Mouse (Mus musculus) heart, embryonic 11.5 days (tissue): Measurements from ENCODE around the gene Pla1a. TPM values are rescaled to one million over a fixed set of nuclear protein-coding genes. Genes with fewer than 3 reads are reported as not detected.

ENCODE experiments used
- ATAC-seq: fragments of 200-750 bp; cut with Nextera tagmentation; replicated peaks from 2 replicates; pipeline ENCODE4 v1.8.0; 2017; ENCODE audit warnings: moderate library complexity; ENCODE audit not compliant: insufficient number of reproducible peaks, low FRiP score, low TSS enrichment
- H3K27ac ChIP-seq: fragments of 300-500 bp; sonication (generic); 2 replicates; pipeline ENCODE4 v1.5.1; 2014; ENCODE audit warnings: mild to moderate bottlenecking, low read depth, low read length
- H3K27me3 ChIP-seq: fragments of 300-500 bp; sonication (generic); 2 replicates; pipeline ENCODE4 v1.6.1; 2014; ENCODE audit warnings: mild to moderate bottlenecking, low read length, mixed read lengths; ENCODE audit not compliant: control insufficient read depth, insufficient read depth
- H3K36me3 ChIP-seq: fragments of 300-500 bp; sonication (generic); 2 replicates; pipeline ENCODE4 v1.6.1; 2014; ENCODE audit warnings: mild to moderate bottlenecking, low read length, moderate library complexity, mixed read lengths; ENCODE audit not compliant: control insufficient read depth, insufficient read depth
- H3K4me1 ChIP-seq: fragments of 300-500 bp; sonication (generic); 2 replicates; pipeline ENCODE4 v1.6.1; 2014; ENCODE audit warnings: low read length; ENCODE audit not compliant: control insufficient read depth, insufficient read depth
- H3K4me2 ChIP-seq: fragments of 300-500 bp; sonication (generic); 2 replicates; pipeline ENCODE4 v1.6.1; 2014; ENCODE audit warnings: mild to moderate bottlenecking, moderate library complexity
- H3K4me3 ChIP-seq: fragments of 300-500 bp; sonication (generic); 2 replicates; pipeline ENCODE4 v1.5.1; 2014; ENCODE audit warnings: low read depth, low read length
- H3K9ac ChIP-seq: fragments of 300-500 bp; sonication (generic); 2 replicates; pipeline ENCODE4 v1.6.1; 2014; ENCODE audit warnings: mild to moderate bottlenecking, low read depth, low read length, moderate library complexity
- H3K9me3 ChIP-seq: fragments of 300-500 bp; sonication (generic); replicated peaks from 2 replicates; pipeline ENCODE4 v1.6.1; 2016; ENCODE audit warnings: low read length; ENCODE audit not compliant: control insufficient read depth
- WGBS: fragments of 180-500 bp; shearing (Covaris S2); extraction: QIAGEN DNeasy Blood & Tissue Kit; methylation state at CpG from one replicate; pipeline ENCODE4 v1.1.7; 2014; ENCODE audit not compliant: insufficient replicate concordance; 5-methylcytosine and 5-hydroxymethylcytosine counted together
- polyA plus RNA-seq: library from polyadenylated mRNA; unstranded; fragments of >200 nt; fragmentation: Nextera tagmentation; extraction: Ambion mirVana; gene quantifications from 2 replicates; pipeline ENCODE4 v1.2.1, GENCODE M21; 2014

Gene Pla1a
- polyA plus RNA-seq, 1 experiment from 2014 or later = 0.43 TPM

DNA sequence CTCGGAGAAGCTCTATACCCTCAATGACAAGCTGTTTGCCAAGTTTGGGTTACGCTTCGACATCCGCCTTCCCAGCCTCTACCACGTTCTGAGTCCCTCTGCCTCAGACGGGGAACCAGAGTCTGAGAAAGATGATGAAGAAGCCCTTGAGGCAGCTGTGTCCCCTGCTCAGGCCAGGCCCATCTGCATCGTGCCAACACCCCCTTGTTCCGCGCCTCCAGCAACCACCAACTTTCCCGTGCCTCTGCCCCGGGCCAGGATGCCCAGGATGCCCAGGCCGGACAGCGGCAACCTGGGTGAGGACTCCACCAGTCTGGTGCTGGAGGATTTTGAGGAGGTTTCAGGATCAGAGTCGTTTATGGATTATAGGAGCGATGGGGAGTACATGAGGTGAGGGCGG is 59.0 kb downstream of the Pla1a start:
- peak overlapping the region; percentile 51 for H3K4me2 ChIP-seq
- H3K4me1 ChIP-seq = peaks cover 56% of the 10 kb centered on the region
- H3K9ac ChIP-seq = no peak overlapping the region
- no peak overlapping the region for H3K27ac ChIP-seq
- no peak for ATAC-seq
- H3K36me3 ChIP-seq = peaks cover 8% of the 10 kb centered on the region
- H3K27me3 ChIP-seq = no peaks in the 10 kb centered on the region
- peak overlapping the region; percentile 11; the same call in 1 of the 2 replicates for H3K4me3 ChIP-seq
- no peaks in the 10 kb centered on the region for H3K9me3 ChIP-seq
- 79% methylated on average over 16 of the region's 16 CpGs for WGBS

DNA sequence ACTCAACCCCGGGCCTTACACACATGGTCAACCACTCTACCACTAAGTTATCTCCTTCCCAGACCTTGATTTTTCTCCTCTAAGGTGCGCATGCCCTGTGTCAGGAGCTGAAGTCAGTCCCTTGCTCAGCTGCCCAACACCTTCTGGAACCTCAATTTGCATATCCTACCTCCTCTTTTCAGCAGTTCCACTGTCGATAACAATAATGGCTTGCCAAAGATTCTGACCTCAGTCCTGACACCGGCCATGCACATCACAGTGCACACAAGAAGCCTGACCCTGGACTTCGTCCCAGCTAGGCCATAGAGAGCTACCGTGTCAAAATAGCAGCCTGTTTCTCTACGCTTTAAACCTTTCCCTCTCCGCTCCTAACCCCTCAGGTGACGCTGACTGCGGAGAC is 59.5 kb downstream of the Pla1a start:
- WGBS = 67% methylated on average over 10 of the region's 10 CpGs
- Histone ChIP-seq H3K9me3 (no peaks in the 10 kb centered on the region), H3K4me1 (peaks cover 58% of the 10 kb centered on the region), H3K9ac (no peak overlapping the region), H3K4me3 (no peak overlapping the region), H3K27me3 (no peaks in the 10 kb centered on the region), H3K4me2 (peak overlapping the region; percentile 43; the same call in 1 of the 2 replicates), H3K36me3 (peaks cover 8% of the 10 kb centered on the region), H3K27ac (no peak overlapping the region)
- no peak for ATAC-seq

DNA sequence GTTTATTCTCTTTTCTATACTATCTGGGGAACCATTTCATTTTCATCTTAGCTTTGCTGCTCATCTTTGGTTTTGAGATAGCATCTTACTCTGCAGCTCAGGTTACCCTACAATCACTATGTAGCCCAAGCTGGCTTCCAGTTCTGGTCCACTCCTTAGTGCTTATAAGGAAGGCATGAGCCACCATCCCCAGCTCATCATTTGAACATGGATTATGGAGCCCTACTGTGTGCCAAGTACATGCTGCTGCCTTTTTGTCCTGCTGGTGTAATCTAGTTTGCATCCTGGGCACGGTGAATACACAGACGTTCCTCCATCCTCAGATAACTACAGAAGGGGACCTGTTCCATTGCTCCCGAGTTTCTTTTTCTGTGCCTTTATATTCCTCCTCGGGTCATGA is 60.1 kb downstream of the Pla1a start:
- H3K9me3 ChIP-seq = no peaks in the 10 kb centered on the region

DNA sequence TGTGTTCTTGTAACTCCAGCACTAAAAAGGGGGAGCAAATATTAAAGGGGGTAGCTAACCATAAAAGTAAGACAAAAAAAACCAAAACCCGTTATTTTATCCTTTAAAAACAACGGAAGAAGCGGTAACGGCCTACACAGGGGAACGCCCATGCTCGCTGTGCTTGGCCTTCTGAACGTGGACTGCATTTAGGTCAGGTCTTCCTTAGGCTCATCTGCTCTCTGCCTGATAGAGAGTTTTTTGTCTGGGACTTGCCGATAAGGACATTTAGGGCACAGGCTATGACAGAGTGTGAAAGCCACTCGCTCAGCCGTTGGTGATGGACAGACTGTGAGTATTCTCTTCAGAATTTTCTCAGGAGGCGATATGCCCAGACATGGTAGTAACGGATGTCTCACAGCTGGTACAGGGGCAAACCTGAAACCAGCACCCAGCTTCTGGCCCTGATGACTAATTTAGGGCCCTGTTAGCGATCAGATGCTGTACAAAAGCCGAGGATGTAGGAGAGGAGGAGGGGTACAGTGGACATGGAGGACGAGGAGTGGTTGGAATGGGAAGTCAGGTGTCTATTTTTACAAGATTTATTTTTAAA is 61.1 kb downstream of the Pla1a start:
- H3K27ac ChIP-seq = peak overlapping the region; percentile 77
- WGBS = 59% methylated on average over 15 of the region's 15 CpGs
- H3K27me3 ChIP-seq = no peaks in the 10 kb centered on the region
- H3K9ac ChIP-seq = peak overlapping the region; percentile 1
- peak; percentile 85 for ATAC-seq
- peaks cover 5% of the 10 kb centered on the region for H3K36me3 ChIP-seq
- H3K9me3 ChIP-seq = no peaks in the 10 kb centered on the region
- peak overlapping the region; percentile 43 for H3K4me2 ChIP-seq
- H3K4me1 ChIP-seq = peaks cover 60% of the 10 kb centered on the region
- H3K4me3 ChIP-seq = peak overlapping the region; percentile 10

More for the DNA sequence above, 60.1 kb downstream of the Pla1a start:
- peaks cover 60% of the 10 kb centered on the region for H3K4me1 ChIP-seq
- peak overlapping the region; percentile 43 for H3K4me2 ChIP-seq
- no peak overlapping the region for H3K9ac ChIP-seq
- peak overlapping the region; percentile 0; the same call in 1 of the 2 replicates for H3K27ac ChIP-seq
- no peaks in the 10 kb centered on the region for H3K27me3 ChIP-seq
- H3K4me3 ChIP-seq = peak overlapping the region; percentile 11; the same call in 1 of the 2 replicates
- no peak for ATAC-seq
- peaks cover 8% of the 10 kb centered on the region for H3K36me3 ChIP-seq
- WGBS = 78% methylated on average over 4 of the region's 4 CpGs

DNA sequence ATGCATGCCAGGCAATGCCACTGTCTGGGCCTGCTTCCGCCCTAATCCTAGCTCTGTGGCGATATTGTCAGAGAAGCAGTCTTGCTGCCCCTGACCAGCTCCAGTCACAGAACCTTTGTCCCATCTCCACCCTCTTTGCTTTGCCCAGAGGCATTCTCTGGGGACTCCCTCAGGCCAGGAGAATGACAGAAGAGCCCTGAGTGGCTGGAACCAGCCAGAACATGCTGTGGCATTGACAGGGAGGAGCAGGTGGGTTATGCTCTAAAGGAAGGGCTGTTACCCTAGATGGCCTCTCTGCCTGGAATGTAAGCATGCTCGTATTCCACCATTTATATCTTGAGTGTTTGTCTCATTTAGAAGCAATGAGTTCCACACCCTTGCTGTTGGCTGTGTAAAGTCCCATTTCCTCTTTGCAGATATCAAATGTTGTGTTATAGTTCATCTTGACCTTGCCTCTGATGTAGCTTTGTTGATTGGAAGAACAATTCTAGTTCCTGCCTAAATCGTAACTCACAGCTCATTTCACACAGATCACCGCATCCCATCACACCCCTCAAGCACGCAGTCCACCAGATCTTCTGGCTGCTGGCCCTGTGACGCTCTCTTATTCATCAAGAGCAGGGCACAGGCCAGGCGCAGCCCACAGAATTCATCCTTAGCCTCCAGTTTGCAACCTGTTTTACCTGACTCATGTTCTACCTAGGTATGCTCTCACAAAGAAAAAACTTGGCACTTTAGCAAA is 62.1 kb downstream of the Pla1a start:
- Histone ChIP-seq H3K9ac (peak overlapping the region; percentile 17; the same call in 1 of the 2 replicates), H3K27me3 (no peaks in the 10 kb centered on the region), H3K36me3 (peaks cover 5% of the 10 kb centered on the region), H3K4me2 (no peak overlapping the region), H3K27ac (peak overlapping the region; percentile 77), H3K4me3 (no peak overlapping the region), H3K9me3 (no peaks in the 10 kb centered on the region), H3K4me1 (peaks cover 52% of the 10 kb centered on the region)
- WGBS = 74% methylated on average over 8 of the region's 8 CpGs
- no peak for ATAC-seq

DNA sequence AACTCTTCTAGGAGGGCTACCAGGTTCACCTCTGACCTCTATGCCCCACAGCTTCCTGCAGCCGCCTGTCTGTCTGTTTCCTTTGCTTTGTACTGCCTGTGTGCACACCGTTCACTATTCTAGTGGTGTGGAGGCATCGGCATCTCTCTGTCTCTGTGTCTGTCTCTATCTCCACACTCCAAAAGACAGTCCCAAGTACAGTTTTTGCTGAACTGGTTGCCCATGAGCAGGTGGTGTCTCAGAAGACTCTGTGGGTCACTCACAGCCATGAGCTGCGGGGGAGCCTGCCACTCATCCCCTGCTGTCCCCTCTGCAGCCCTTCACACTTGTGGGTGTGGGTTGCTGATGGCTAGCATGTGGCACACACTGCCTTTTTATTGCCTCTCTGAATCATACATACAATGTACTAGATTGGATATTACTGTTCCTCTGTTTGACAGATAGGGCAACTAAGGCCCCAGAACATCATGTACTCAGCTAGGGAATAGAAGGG is 62.9 kb downstream of the Pla1a start:
- Histone ChIP-seq H3K27ac (no peak overlapping the region), H3K36me3 (peaks cover 5% of the 10 kb centered on the region), H3K4me1 (peaks cover 45% of the 10 kb centered on the region), H3K9ac (peak overlapping the region; percentile 49; the same call in 1 of the 2 replicates), H3K4me2 (no peak overlapping the region), H3K9me3 (no peaks in the 10 kb centered on the region), H3K27me3 (no peaks in the 10 kb centered on the region), H3K4me3 (no peak overlapping the region)
- WGBS = 65% methylated on average over 4 of the region's 4 CpGs
- ATAC-seq = no peak

DNA sequence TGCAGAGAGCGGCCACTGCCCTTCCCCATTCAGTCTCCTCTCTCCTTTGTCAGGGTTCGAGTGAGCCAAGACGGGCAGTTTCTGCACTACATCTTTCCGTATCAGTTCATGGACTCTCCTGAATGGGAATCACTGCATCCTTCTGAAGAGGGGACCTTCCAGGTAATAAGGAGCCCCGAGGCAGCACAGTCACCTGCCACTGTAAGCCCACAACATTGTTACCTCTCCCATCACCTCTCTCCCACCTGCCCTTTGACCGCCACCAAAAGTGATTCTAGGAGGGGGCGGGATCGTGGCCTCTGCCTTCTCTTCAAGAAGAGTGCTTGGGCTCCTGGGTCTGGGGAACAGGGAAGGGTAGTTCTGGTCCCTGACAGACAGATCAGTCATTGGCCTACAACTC is 63.5 kb downstream of the Pla1a start:
- peaks cover 5% of the 10 kb centered on the region for H3K36me3 ChIP-seq
- H3K4me3 ChIP-seq = no peak overlapping the region
- no peaks in the 10 kb centered on the region for H3K27me3 ChIP-seq
- no peak overlapping the region for H3K9ac ChIP-seq
- peak overlapping the region; percentile 24; the same call in 1 of the 2 replicates for H3K4me2 ChIP-seq
- ATAC-seq = no peak
- 79% methylated on average over 8 of the region's 8 CpGs for WGBS
- no peak overlapping the region for H3K27ac ChIP-seq
- H3K4me1 ChIP-seq = peaks cover 38% of the 10 kb centered on the region
- H3K9me3 ChIP-seq = no peaks in the 10 kb centered on the region

DNA sequence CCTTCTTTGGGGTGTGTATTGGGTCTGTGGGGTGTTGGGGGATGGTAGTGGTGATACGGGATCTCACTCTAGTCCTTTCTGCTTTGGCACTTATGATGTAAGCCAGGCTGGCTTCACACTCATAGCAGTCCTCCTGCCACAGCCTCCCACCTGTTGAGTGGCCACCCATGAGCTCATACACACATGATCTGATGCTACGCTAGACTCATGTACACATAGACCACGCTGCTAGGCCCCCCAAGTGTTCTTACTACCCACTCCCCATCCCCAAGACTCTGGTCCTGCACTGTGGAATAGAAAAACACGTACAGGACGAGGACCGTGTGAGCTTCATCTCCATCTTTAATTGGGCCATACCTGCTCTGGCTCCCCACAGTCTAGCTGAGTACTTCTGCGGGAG is 63.9 kb downstream of the Pla1a start:
- 74% methylated on average over 7 of the region's 7 CpGs for WGBS
- Histone ChIP-seq H3K4me3 (no peak overlapping the region), H3K4me2 (peak overlapping the region; percentile 52; the same call in 1 of the 2 replicates)

More for the DNA sequence above, 63.9 kb downstream of the Pla1a start:
- no peak for ATAC-seq
- Histone ChIP-seq H3K27ac (no peak overlapping the region), H3K9me3 (no peaks in the 10 kb centered on the region), H3K36me3 (peaks cover 5% of the 10 kb centered on the region), H3K4me1 (peaks cover 34% of the 10 kb centered on the region), H3K9ac (no peak overlapping the region), H3K27me3 (no peaks in the 10 kb centered on the region)
